Mouse (Mus musculus) liver, postnatal 0 days (tissue): ENCODE data around the gene Gpr146. TPM values are rescaled to one million over a fixed set of nuclear protein-coding genes. Genes with fewer than 3 reads are reported as not detected.

Experiments used
- ATAC-seq: fragments of 200-750 bp; cut with Nextera tagmentation; 2 replicates; pipeline ENCODE4 v1.8.0; 2017; ENCODE audit warnings: mild to moderate bottlenecking, moderate library complexity
- DNase-seq: peaks from one replicate; pipeline ENCODE4 v3.0.0-alpha.2; 2016
- H3K27ac ChIP-seq: fragments of 300-500 bp; sonication (generic); 2 replicates; pipeline ENCODE4 v1.5.1; 2014; ENCODE audit warnings: antibody characterized with exemption, moderate library complexity, mild to moderate bottlenecking, low read depth
- H3K27me3 ChIP-seq: fragments of 300-500 bp; sonication (generic); 2 replicates; pipeline ENCODE4 v1.6.1; 2014; ENCODE audit warnings: low read length, control low read depth, mixed read lengths; ENCODE audit not compliant: insufficient read depth
- H3K36me3 ChIP-seq: fragments of 300-500 bp; sonication (generic); replicated peaks from 2 replicates; pipeline ENCODE4 v1.6.1; 2014; ENCODE audit warnings: mild to moderate bottlenecking, control low read depth, low read length, moderate library complexity, mixed read lengths; ENCODE audit not compliant: insufficient read depth
- H3K4me1 ChIP-seq: fragments of 300-500 bp; sonication (generic); 2 replicates; pipeline ENCODE4 v1.6.1; 2014; ENCODE audit warnings: antibody characterized with exemption, mild to moderate bottlenecking, control low read depth; ENCODE audit not compliant: insufficient read depth
- H3K4me2 ChIP-seq: fragments of 300-500 bp; sonication (generic); 2 replicates; pipeline ENCODE4 v1.6.1; 2014; ENCODE audit warnings: low read depth, mild to moderate bottlenecking, low read length, moderate library complexity, mixed read lengths
- H3K4me3 ChIP-seq: fragments of 300-500 bp; sonication (generic); 2 replicates; pipeline ENCODE4 v1.5.1; 2014; ENCODE audit warnings: low read depth, low read length
- H3K9ac ChIP-seq: fragments of 300-500 bp; sonication (generic); replicated peaks from 2 replicates; pipeline ENCODE4 v1.6.1; 2014; ENCODE audit warnings: mild to moderate bottlenecking, moderate library complexity
- H3K9me3 ChIP-seq: fragments of 300-500 bp; sonication (generic); 2 replicates; pipeline ENCODE4 v1.6.1; 2016; ENCODE audit warnings: mild to moderate bottlenecking, control low read depth, low read length, mixed read lengths
- CTCF ChIP-seq: sonication (generic); IDR thresholded peaks from 2 replicates; pipeline ENCODE4 v1.5.1; 2016; ENCODE audit warnings: antibody characterized with exemption, low read depth
- EP300 ChIP-seq: IDR thresholded peaks from 2 replicates; pipeline ENCODE4 v1.6.1; 2016; ENCODE audit warnings: antibody characterized with exemption, low read depth, mild to moderate bottlenecking
- WGBS: fragments of 180-500 bp; shearing (Covaris S2); extraction: QIAGEN DNeasy Blood & Tissue Kit; methylation state at CpG from one replicate; pipeline ENCODE4 v1.1.7; 2014; ENCODE audit not compliant: insufficient replicate concordance; 5-methylcytosine and 5-hydroxymethylcytosine counted together
- polyA plus RNA-seq: library from polyadenylated mRNA; unstranded; fragments of >200 nt; fragmentation: Nextera tagmentation; extraction: Ambion mirVana; gene quantifications from 2 replicates; pipeline ENCODE4 v1.2.1, GENCODE M21; 2015

The Gpr146 gene
- polyA plus RNA-seq, 1 experiment from 2014 or later, result 14.7 TPM

- Histone ChIP-seq H3K27ac (peak overlapping the region; percentile 59), H3K27me3 (no peaks in the 10 kb centered on the region), H3K4me2 (peak overlapping the region; percentile 84), H3K9me3 (no peaks in the 10 kb centered on the region), H3K9ac (peak overlapping the region; percentile 51), H3K4me1 (peaks cover 20% of the 10 kb centered on the region), H3K36me3 (peaks cover 18% of the 10 kb centered on the region), H3K4me3 (peak overlapping the region; percentile 86)
- TF ChIP-seq EP300 (no peak), CTCF (no peak)
- DNase-seq (no peak), ATAC-seq (peak; percentile 28)
- WGBS, result 10% methylated on average over 5 of the region's 5 CpGs
Measured at GRCm38 (mm10) chr5:139345364-139345714, 32.2 kb upstream of the Gpr146 start.

- WGBS, result 58% methylated on average over 1 of the region's 1 CpGs
- DNase-seq (no peak), ATAC-seq (no peak)
- Histone ChIP-seq H3K27ac (peak overlapping the region; percentile 18; the same call in 1 of the 2 replicates), H3K9me3 (no peaks in the 10 kb centered on the region), H3K4me2 (no peak overlapping the region), H3K4me1 (peaks cover 20% of the 10 kb centered on the region), H3K27me3 (no peaks in the 10 kb centered on the region), H3K4me3 (no peak overlapping the region), H3K9ac (no peak overlapping the region), H3K36me3 (peaks cover 6% of the 10 kb centered on the region)
- TF ChIP-seq EP300 (no peak), CTCF (no peak)
Measured at GRCm38 (mm10) chr5:139347225-139347624, 30.3 kb upstream of the Gpr146 start.

- Histone ChIP-seq H3K4me2 (no peak overlapping the region), H3K9ac (no peak overlapping the region), H3K27me3 (no peaks in the 10 kb centered on the region), H3K4me1 (peaks cover 11% of the 10 kb centered on the region), H3K36me3 (no peaks in the 10 kb centered on the region), H3K4me3 (no peak overlapping the region), H3K9me3 (no peaks in the 10 kb centered on the region), H3K27ac (no peak overlapping the region)
- ATAC-seq (no peak), DNase-seq (no peak)
- 54% methylated on average over 6 of the region's 6 CpGs for WGBS
- TF ChIP-seq CTCF, result no peak
- no peak for TF ChIP-seq EP300
Measured at GRCm38 (mm10) chr5:139349713-139350112, 27.8 kb upstream of the Gpr146 start.

- ATAC-seq (no peak), DNase-seq (no peak)
- TF ChIP-seq CTCF, result no peak
- no peak for TF ChIP-seq EP300
- Histone ChIP-seq H3K27ac (0 out of 2 replicates have a peak within 1 kb of the TSS, but pooled peaks have one; percentile 29), H3K4me2 (0 out of 2 replicates have a peak within 1 kb of the TSS, but pooled peaks have one; percentile 18), H3K4me1 (0 out of 2 replicates have a peak, but pooled peaks cover 4% of the 10 kb centered on the region), H3K9me3 (no peaks in the 10 kb centered on the region), H3K9ac (no peak within 1 kb of the TSS; the same call in 1 of the 2 replicates), H3K4me3 (no peak within 1 kb of the TSS), H3K36me3 (no peaks in the 10 kb centered on the region), H3K27me3 (no peaks in the 10 kb centered on the region)
- 48% methylated on average over 5 of the region's 5 CpGs for WGBS
Measured at GRCm38 (mm10) chr5:139351134-139351533, 26.4 kb upstream of the Gpr146 start, which contains the start of gene Cox19. Gene Cox19, minus strand, starts transcription at chr5:139351418.

- Histone ChIP-seq H3K27me3 (no peaks in the 10 kb centered on the region), H3K9me3 (no peaks in the 10 kb centered on the region), H3K4me1 (0 out of 2 replicates have a peak, but pooled peaks cover under 1% of the 10 kb centered on the region), H3K4me2 (0 out of 2 replicates have a peak overlapping the region, but pooled peaks have one; percentile 18), H3K9ac (no peak overlapping the region; the same call in 1 of the 2 replicates), H3K27ac (0 out of 2 replicates have a peak overlapping the region, but pooled peaks have one; percentile 29), H3K4me3 (no peak overlapping the region), H3K36me3 (no peaks in the 10 kb centered on the region)
- ATAC-seq (no peak), DNase-seq (peak; percentile 53)
- no peak for TF ChIP-seq EP300
- no peak for TF ChIP-seq CTCF
- WGBS, result 43% methylated on average over 8 of the region's 8 CpGs
Measured at GRCm38 (mm10) chr5:139351628-139352027, 25.9 kb upstream of the Gpr146 start.

GRCm38 (mm10) chr5:139352317-139352716, 25.2 kb upstream of the Gpr146 start, which contains the start of gene Cyp2w1:
Gene Cyp2w1, plus strand, starts transcription at chr5:139352617.
- Histone ChIP-seq H3K4me3 (no peak within 1 kb of the TSS), H3K27ac (0 out of 2 replicates have a peak within 1 kb of the TSS, but pooled peaks have one; percentile 29), H3K9me3 (no peaks in the 10 kb centered on the region), H3K4me2 (0 out of 2 replicates have a peak within 1 kb of the TSS, but pooled peaks have one; percentile 18), H3K9ac (no peak within 1 kb of the TSS; the same call in 1 of the 2 replicates), H3K4me1 (no peaks in the 10 kb centered on the region), H3K27me3 (no peaks in the 10 kb centered on the region), H3K36me3 (no peaks in the 10 kb centered on the region)
- WGBS, result 68% methylated on average over 6 of the region's 6 CpGs
- TF ChIP-seq EP300 (no peak), CTCF (no peak)
- ATAC-seq (no peak), DNase-seq (no peak)
